Mouse (Mus musculus) hindbrain, postnatal 0 days (tissue): ENCODE data around the gene Gigyf1. TPM values are rescaled to one million over a fixed set of nuclear protein-coding genes. Genes with fewer than 3 reads are reported as not detected.
A peak's percentile ranks its signal among the peaks of the same experiment; 100 is the strongest.

Experiments used
- ATAC-seq: fragments of 200-750 bp; cut with Nextera tagmentation; 2 replicates; pipeline ENCODE4 v1.8.0; 2017; ENCODE audit warnings: mild to moderate bottlenecking, moderate TSS enrichment, moderate library complexity
- DNase-seq: peaks from one replicate; pipeline ENCODE4 v3.0.0-alpha.2; 2015; ENCODE audit warnings: low spot score
- H3K27ac ChIP-seq: fragments of 300-500 bp; sonication (generic); 2 replicates; pipeline ENCODE4 v1.5.1; 2014; ENCODE audit warnings: mild to moderate bottlenecking
- H3K27me3 ChIP-seq: fragments of 300-500 bp; sonication (generic); 2 replicates; pipeline ENCODE4 v1.6.1; 2014; ENCODE audit warnings: low read length, mixed read lengths; ENCODE audit not compliant: insufficient read depth
- H3K36me3 ChIP-seq: fragments of 300-500 bp; sonication (generic); 2 replicates; pipeline ENCODE4 v1.6.1; 2014; ENCODE audit warnings: low read length, mixed read lengths; ENCODE audit not compliant: insufficient read depth
- H3K4me1 ChIP-seq: fragments of 300-500 bp; sonication (generic); 2 replicates; pipeline ENCODE4 v1.6.1; 2014; ENCODE audit warnings: antibody characterized with exemption, low read length, mixed read lengths; ENCODE audit not compliant: insufficient read depth
- H3K4me2 ChIP-seq: fragments of 300-500 bp; sonication (generic); 2 replicates; pipeline ENCODE4 v1.6.1; 2014; ENCODE audit warnings: low read depth, mild to moderate bottlenecking, low read length, moderate library complexity, mixed read lengths
- H3K4me3 ChIP-seq: fragments of 300-500 bp; sonication (generic); 2 replicates; pipeline ENCODE4 v1.5.1; 2014; ENCODE audit warnings: low read length
- H3K9ac ChIP-seq: fragments of 300-500 bp; sonication (generic); replicated peaks from 2 replicates; pipeline ENCODE4 v1.6.1; 2014; ENCODE audit warnings: mild to moderate bottlenecking, low read length, moderate library complexity, mixed read lengths
- H3K9me3 ChIP-seq: fragments of 300-500 bp; sonication (generic); 2 replicates; pipeline ENCODE4 v1.6.1; 2016; ENCODE audit warnings: low read length, mixed read lengths
- CTCF ChIP-seq: IDR thresholded peaks from 2 replicates; pipeline ENCODE4 v1.5.1; 2016; ENCODE audit warnings: antibody characterized with exemption, control low read depth, low read depth
- WGBS: fragments of 180-500 bp; shearing (Covaris S2); extraction: QIAGEN DNeasy Blood & Tissue Kit; methylation state at CpG from one replicate; pipeline ENCODE4 v1.1.7; 2014; 5-methylcytosine and 5-hydroxymethylcytosine counted together
- polyA plus RNA-seq: library from polyadenylated mRNA; unstranded; fragments of >200 nt; fragmentation: Nextera tagmentation; extraction: Ambion mirVana; gene quantifications from 2 replicates; pipeline ENCODE4 v1.2.1, GENCODE M21; 2015
- total RNA-seq: library from RNA; depleted of rRNA; stranded (reverse); fragments of >200 nt; gene quantifications from 2 replicates; pipeline ENCODE4 v1.2.3, GENCODE M21; 2014

Gene Gigyf1
- total and polyA plus RNA-seq, 2 experiments from 2014 or later, result 15.1 to 20.3 TPM

DNA sequence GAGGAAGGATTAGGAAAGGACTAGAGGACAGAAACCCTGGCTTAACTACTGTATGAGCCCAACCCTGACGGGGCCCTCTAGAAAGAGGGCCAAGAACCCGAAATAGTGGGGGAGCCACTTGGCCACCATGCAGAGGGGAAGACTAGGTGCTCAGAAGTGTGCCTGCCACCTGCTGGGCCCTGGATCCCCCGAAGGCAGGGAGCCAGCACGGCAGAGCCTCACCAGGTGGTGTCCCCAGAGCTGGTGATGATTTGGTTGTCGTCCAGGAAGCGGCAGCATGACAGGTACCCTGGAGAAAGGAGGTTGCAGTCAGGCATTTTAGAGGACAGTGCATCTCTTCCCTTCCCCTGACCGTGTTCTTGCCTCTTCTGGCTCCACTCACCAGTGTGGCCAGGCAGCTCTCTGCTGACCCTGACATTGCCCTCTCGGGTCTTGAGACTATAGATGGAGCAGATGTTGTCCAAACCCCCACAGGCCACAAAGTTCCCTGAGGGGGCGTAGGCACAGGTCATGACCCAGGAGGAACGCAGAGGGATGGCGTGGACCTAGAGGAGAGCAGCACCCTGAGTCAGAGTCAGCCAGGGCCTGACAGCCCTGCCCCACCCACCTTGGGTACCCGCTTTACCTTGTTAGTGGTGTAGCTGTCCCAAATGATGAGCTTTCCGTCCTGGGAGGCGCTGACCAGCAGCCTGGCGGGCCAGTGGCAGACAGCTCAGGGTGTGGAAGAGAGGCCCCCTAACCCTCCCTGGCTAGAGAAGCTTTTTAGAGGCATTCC is 11.1 kb downstream of the Gigyf1 start:
- DNase-seq, result no peak
- Histone ChIP-seq H3K36me3 (peaks cover 18% of the 10 kb centered on the region), H3K4me1 (peaks cover 16% of the 10 kb centered on the region), H3K9ac (0 out of 2 replicates have a peak overlapping the region, but pooled peaks have one; percentile 3), H3K27me3 (no peaks in the 10 kb centered on the region), H3K27ac (peak overlapping the region; percentile 97; the same call in 1 of the 2 replicates), H3K4me3 (no peak overlapping the region), H3K9me3 (no peaks in the 10 kb centered on the region), H3K4me2 (peak overlapping the region; percentile 97)
- WGBS, result 63% methylated on average over 15 of the region's 15 CpGs
- ATAC-seq, result no peak
- no peak for TF ChIP-seq CTCF

DNA sequence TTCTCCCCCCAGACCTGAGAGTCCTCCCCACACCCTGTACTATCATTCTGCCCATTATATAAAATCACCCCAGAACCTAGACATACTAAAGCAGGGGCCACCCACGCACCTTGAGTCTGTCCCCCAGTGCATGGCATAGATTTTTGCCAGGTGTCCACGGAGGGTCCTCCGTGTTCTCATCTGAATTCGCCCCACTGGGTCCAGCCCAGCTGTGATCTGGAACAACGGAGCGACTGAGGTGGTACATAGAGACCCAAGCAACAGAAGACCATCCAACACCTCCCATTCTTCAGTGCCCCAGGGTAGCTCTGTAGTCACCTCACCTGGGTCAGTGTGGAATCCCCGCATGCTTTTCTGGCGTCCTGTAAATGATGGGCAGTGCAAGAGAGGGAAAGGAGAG is 11.7 kb downstream of the Gigyf1 start:
- H3K4me1 ChIP-seq, result peaks cover 16% of the 10 kb centered on the region
- ATAC-seq, result no peak
- H3K27me3 ChIP-seq, result no peaks in the 10 kb centered on the region
- H3K4me2 ChIP-seq, result peak overlapping the region; percentile 97
- H3K9ac ChIP-seq, result peak overlapping the region; percentile 97
- H3K9me3 ChIP-seq, result no peaks in the 10 kb centered on the region
- peak overlapping the region; percentile 80 for H3K4me3 ChIP-seq
- 53% methylated on average over 8 of the region's 8 CpGs for WGBS
- peaks cover 15% of the 10 kb centered on the region for H3K36me3 ChIP-seq
- no peak for TF ChIP-seq CTCF
- DNase-seq, result no peak
- peak overlapping the region; percentile 97 for H3K27ac ChIP-seq

DNA sequence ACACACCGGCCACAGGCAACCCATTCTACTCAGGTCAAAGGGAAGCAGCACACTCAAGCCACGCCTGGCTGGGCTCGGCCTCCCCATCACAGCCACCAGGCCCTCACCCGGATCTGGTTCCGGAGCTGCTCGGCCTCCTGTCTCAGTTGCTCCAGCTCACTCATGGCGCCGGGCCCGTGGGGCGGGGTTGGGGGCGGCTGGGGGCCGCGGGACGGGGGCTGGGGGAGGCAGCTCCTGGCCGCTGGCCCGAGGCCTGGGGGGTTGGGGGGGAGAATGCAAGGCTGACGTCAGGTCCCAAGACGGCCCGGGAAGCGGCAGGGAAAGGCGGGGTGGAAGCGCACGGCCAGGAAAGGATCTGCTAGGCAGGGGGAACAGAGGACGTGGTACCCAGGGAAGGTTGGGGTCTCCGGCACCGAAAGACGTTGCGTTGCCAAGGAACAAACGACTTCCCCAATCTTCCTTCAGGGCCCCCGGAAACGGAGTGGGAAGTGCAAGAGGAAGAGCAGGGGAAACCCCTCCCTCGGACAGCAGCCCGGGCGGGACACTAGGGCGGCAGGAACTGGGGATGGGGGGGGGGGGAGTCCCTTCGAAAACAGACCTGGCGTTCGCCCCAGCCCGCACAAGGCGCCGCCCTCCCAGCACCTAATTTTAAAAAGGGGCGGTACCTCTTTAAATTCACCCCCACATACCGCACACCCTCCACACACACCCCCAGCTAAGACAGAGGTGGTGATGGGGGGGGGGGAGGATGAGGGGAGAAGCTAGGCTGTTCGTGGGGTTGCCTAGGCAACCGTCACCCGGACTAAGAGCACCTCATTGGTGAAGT is 12.5 kb downstream of the Gigyf1 start:
- H3K4me1 ChIP-seq, result peaks cover 16% of the 10 kb centered on the region
- TF ChIP-seq CTCF, result no peak
- 0% methylated on average over 37 of the region's 46 CpGs for WGBS
- H3K9ac ChIP-seq, result peak overlapping the region; percentile 97
- H3K4me3 ChIP-seq, result peak overlapping the region; percentile 80
- H3K36me3 ChIP-seq, result peaks cover 15% of the 10 kb centered on the region
- peak; percentile 67 for ATAC-seq
- H3K27ac ChIP-seq, result peak overlapping the region; percentile 97
- H3K4me2 ChIP-seq, result peak overlapping the region; percentile 97
- no peaks in the 10 kb centered on the region for H3K9me3 ChIP-seq
- no peaks in the 10 kb centered on the region for H3K27me3 ChIP-seq
- peak; percentile 95 for DNase-seq

DNA sequence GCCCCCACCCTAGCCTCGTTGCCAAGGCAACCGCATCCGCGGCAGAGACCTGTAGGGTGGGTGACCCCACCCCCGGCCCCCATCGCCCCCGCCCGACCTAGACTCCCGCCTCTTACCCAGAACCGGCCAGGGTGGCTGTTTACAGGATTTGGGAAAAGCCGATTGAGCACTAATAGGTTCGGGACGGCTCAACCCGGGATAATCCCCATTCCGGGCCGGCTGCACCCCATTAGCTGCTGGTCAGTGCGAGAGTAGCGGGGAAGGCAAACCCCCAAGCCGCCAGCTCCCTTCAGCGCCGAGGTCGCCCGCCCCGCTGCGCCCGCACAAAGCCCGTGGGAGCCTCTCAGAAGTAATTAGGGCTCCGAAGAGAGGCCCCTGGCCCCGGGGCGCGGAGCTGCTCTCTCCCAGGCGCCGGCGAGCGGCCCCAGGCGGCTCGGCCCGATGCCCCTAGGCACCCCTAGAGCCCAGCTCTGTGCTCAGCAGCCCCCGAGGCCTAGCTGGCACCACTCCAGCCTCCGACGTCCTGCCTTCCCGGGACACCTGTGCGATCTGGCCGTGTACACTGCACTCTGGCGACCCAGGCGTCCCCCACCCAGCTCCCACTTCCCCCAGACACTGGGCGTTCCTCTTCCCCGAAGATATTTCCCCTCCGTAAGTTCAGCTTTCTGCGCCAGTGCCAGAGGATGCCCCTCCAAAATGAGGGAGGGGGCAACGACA is 13.2 kb downstream of the Gigyf1 start:
- WGBS, result under 1% methylated on average over 51 of the region's 51 CpGs
- H3K27ac ChIP-seq, result peak overlapping the region; percentile 97
- peak overlapping the region; percentile 97 for H3K4me2 ChIP-seq
- no peak for TF ChIP-seq CTCF
- peak overlapping the region; percentile 97 for H3K9ac ChIP-seq
- ATAC-seq (peak; percentile 10), DNase-seq (peak; percentile 64)
- H3K4me1 ChIP-seq, result peaks cover 12% of the 10 kb centered on the region; the same call in 1 of the 2 replicates
- H3K4me3 ChIP-seq, result peak overlapping the region; percentile 80
- H3K27me3 ChIP-seq, result no peaks in the 10 kb centered on the region
- H3K36me3 ChIP-seq, result peaks cover 15% of the 10 kb centered on the region
- no peaks in the 10 kb centered on the region for H3K9me3 ChIP-seq

DNA sequence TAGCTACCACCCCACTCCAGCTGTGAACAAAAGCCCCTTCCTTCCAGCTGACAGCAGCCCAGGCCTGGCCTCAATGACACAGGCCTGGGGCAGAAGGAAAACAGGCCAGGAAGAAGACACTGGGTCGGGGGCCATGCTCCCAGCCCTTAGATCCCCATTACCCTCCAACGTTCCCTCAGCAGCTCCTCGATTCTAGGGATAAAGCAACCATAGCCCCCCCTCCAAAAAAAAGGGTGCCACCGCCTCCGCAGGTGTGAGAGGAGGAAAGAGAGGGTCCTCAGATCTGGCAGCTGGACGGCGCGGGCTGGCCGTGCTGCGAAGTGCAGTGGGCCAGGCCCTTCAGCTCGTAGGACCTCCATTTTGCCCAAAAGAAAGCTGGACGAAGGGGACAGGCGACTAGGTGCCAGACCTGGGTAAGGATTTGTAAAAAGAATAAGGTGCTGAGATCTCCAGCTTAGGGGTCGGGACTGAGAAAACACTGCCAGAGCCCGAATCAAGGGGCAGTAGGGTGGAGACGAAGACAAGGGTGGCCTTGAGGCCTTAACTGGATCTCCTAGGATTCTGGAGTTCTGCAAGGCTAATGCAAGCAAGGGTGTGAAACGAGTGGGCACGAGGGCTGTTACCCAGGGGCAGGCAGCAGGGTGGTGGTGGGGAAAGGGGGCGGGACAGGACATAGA is 13.9 kb downstream of the Gigyf1 start:
- Histone ChIP-seq H3K9ac (peak overlapping the region; percentile 97), H3K27me3 (no peaks in the 10 kb centered on the region), H3K4me1 (peaks cover 12% of the 10 kb centered on the region; the same call in 1 of the 2 replicates), H3K4me2 (peak overlapping the region; percentile 97), H3K27ac (peak overlapping the region; percentile 97), H3K9me3 (no peaks in the 10 kb centered on the region), H3K4me3 (peak overlapping the region; percentile 80), H3K36me3 (peaks cover 15% of the 10 kb centered on the region)
- DNase-seq (peak; percentile 44), ATAC-seq (no peak; the same call in 1 of the 2 replicates)
- no peak for TF ChIP-seq CTCF
- WGBS, result under 1% methylated on average over 19 of the region's 19 CpGs

DNA sequence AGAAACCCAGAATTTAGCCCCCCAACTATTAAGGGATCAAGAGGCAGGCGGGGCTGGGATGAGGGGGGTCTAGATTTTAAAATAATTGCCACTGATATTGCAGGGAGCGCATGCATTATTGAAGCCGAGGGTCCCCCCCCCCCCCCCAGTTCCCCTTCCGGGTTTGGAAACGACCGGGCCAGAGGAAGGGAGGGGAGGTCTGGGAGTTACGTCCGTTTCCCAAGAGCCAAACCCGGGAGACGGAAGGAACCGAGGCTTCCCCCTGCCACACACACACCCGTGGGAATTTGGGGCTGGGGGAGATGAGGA is 14.4 kb downstream of the Gigyf1 start:
- Histone ChIP-seq H3K4me1 (peaks cover 12% of the 10 kb centered on the region; the same call in 1 of the 2 replicates), H3K27me3 (no peaks in the 10 kb centered on the region), H3K9me3 (no peaks in the 10 kb centered on the region), H3K4me2 (peak overlapping the region; percentile 97), H3K36me3 (peaks cover 15% of the 10 kb centered on the region), H3K4me3 (peak overlapping the region; percentile 80), H3K27ac (peak overlapping the region; percentile 97), H3K9ac (peak overlapping the region; percentile 97)
- under 1% methylated on average over 12 of the region's 12 CpGs for WGBS
- DNase-seq, result no peak
- ATAC-seq, result peak; percentile 28; the same call in 1 of the 2 replicates
- no peak for TF ChIP-seq CTCF
